Mouse (Mus musculus) liver, embryonic 15.5 days (tissue): ENCODE measurements at regions not wholly inside any gene's neighbourhood (a gene's known extent, or its start where the extent isn't known, plus 50 kb on each side); places are given as distances from the start of the nearest gene placed in this dataset.

Experiments
- ATAC-seq: fragments of 200-750 bp; cut with Nextera tagmentation; 2 replicates; pipeline ENCODE4 v1.8.0; 2017; ENCODE audit warnings: moderate number of reproducible peaks, mild to moderate bottlenecking, moderate library complexity; ENCODE audit not compliant: insufficient read depth
- H3K27ac ChIP-seq: fragments of 300-500 bp; sonication (generic); replicated peaks from 2 replicates; pipeline ENCODE4 v1.5.1; 2015; ENCODE audit warnings: mild to moderate bottlenecking, inconsistent platforms
- H3K27me3 ChIP-seq: fragments of 300-500 bp; sonication (generic); 2 replicates; pipeline ENCODE4 v1.6.1; 2015; ENCODE audit warnings: mild to moderate bottlenecking, inconsistent platforms
- H3K36me3 ChIP-seq: fragments of 300-500 bp; sonication (generic); replicated peaks from 2 replicates; pipeline ENCODE4 v1.6.1; 2015; ENCODE audit warnings: moderate library complexity, mild to moderate bottlenecking, inconsistent platforms
- H3K4me1 ChIP-seq: fragments of 300-500 bp; sonication (generic); replicated peaks from 2 replicates; pipeline ENCODE4 v1.6.1; 2015; ENCODE audit warnings: inconsistent platforms
- H3K4me2 ChIP-seq: fragments of 300-500 bp; sonication (generic); 2 replicates; pipeline ENCODE4 v1.6.1; 2015; ENCODE audit warnings: moderate library complexity, mild to moderate bottlenecking, inconsistent platforms
- H3K4me3 ChIP-seq: fragments of 300-500 bp; sonication (generic); replicated peaks from 2 replicates; pipeline ENCODE4 v1.5.1; 2015; ENCODE audit warnings: mild to moderate bottlenecking, inconsistent platforms
- H3K9ac ChIP-seq: fragments of 300-500 bp; sonication (generic); 2 replicates; pipeline ENCODE4 v1.6.1; 2015; ENCODE audit warnings: moderate library complexity, mild to moderate bottlenecking, inconsistent platforms
- H3K9me3 ChIP-seq: fragments of 300-500 bp; sonication (generic); replicated peaks from 2 replicates; pipeline ENCODE4 v1.6.1; 2016; ENCODE audit warnings: inconsistent platforms
- WGBS: fragments of 180-500 bp; shearing (Covaris S2); methylation state at CpG from one replicate; pipeline ENCODE4 v1.1.7; 2015; ENCODE audit warnings: mixed read lengths; ENCODE audit not compliant: insufficient replicate concordance; 5-methylcytosine and 5-hydroxymethylcytosine counted together

DNA sequence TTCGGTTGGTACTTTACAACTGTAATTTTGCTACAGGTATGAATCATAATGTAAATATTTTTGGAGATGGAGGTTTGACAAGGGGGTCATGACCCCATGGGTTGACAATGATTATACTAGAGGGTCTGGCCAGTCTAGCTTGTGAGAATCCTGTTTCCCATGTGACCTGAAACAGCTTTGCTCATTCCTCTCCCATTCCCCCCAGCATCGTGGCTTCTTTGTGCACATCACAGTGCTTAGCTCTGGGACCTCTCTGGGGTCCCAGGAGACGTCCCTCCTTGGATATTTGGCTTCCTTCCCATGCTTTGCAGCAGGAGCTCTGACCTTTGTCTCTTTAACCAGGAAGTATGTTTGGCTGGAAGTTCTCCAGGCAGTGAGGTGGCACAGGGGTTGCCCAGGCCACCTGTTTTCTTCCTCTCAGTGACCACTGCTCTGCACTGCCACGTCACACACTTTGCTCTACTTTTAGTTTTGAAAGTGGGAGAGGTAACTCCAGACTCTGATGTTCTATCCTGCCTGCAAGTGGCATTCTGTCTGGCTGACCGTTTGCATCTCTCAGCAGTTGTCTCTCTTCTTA lies 77.4 kb upstream of the Tmem45b start:
- 33% methylated on average over 5 of the region's 5 CpGs for WGBS
- Histone ChIP-seq H3K4me3 (no peak overlapping the region), H3K9me3 (no peaks in the 10 kb centered on the region), H3K4me1 (no peaks in the 10 kb centered on the region), H3K9ac (no peak overlapping the region), H3K27ac (no peak overlapping the region), H3K27me3 (no peaks in the 10 kb centered on the region), H3K36me3 (no peaks in the 10 kb centered on the region), H3K4me2 (no peak overlapping the region)
- ATAC-seq, result no peak

GRCm38 (mm10) chr9:31538458-31539210 lies 74.4 kb upstream of the Tmem45b start:
- WGBS, result 52% methylated on average over 11 of the region's 11 CpGs
- no peak overlapping the region for H3K4me3 ChIP-seq
- ATAC-seq, result peak; percentile 58
- no peaks in the 10 kb centered on the region for H3K36me3 ChIP-seq
- no peak overlapping the region for H3K4me2 ChIP-seq
- H3K27me3 ChIP-seq, result no peaks in the 10 kb centered on the region
- H3K9ac ChIP-seq, result no peak overlapping the region
- no peaks in the 10 kb centered on the region for H3K4me1 ChIP-seq
- H3K9me3 ChIP-seq, result no peaks in the 10 kb centered on the region
- no peak overlapping the region for H3K27ac ChIP-seq

DNA sequence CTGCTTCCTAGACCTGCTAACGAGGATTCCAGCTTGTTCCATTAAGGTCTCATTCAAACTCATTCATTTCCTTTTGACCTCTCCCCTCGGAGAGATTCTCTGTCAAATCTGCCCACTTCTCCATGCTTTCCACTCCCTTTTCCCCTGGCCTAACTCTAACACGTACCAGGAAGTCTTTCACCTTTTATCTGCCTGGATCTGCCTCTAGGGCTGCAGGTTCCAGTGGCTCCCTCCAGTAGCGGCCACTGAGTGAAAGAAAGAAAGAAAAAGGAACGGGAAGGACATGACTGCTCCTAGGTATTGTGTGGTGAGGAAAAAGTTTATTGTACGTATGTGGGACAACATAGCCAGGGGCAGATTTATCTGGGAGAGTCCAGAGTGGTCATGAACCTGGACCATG lies 64.8 kb upstream of the Tmem45b start:
- Histone ChIP-seq H3K4me1 (no peaks in the 10 kb centered on the region), H3K27ac (no peak overlapping the region), H3K36me3 (no peaks in the 10 kb centered on the region), H3K4me3 (no peak overlapping the region), H3K9me3 (no peaks in the 10 kb centered on the region), H3K4me2 (no peak overlapping the region), H3K27me3 (no peaks in the 10 kb centered on the region), H3K9ac (no peak overlapping the region)
- WGBS, result 40% methylated on average over 6 of the region's 6 CpGs
- ATAC-seq, result no peak

GRCm38 (mm10) chr9:31527216-31527615 lies 63.0 kb upstream of the Tmem45b start:
- no peaks in the 10 kb centered on the region for H3K9me3 ChIP-seq
- H3K4me1 ChIP-seq, result no peaks in the 10 kb centered on the region
- H3K27me3 ChIP-seq, result no peaks in the 10 kb centered on the region
- no peak overlapping the region for H3K27ac ChIP-seq
- H3K36me3 ChIP-seq, result no peaks in the 10 kb centered on the region
- H3K4me2 ChIP-seq, result no peak overlapping the region
- WGBS, result 56% methylated on average over 2 of the region's 2 CpGs
- H3K9ac ChIP-seq, result no peak overlapping the region
- no peak overlapping the region for H3K4me3 ChIP-seq
- ATAC-seq, result no peak
